Comparison of ENCODE assay signal across 10 mouse cellular contexts in genomic region chr11:49811099-49811541, GRCm38 (mm10). TPM values are rescaled to one million over a fixed set of nuclear protein-coding genes. Genes with fewer than 3 reads are reported as not detected.
A peak's percentile ranks its signal among the peaks of the same experiment; 100 is the strongest.
DNase-seq lines count a peak whose midpoint lies in the region; ATAC-seq lines count a peak whose summit lies in the region.
"Had no signal": no experiment of that assay in that cellular context is flagged by ENCODE, and none has a peak within 500 bp of the region (broad histone marks: within the 10 kb centered on the region; RNA-seq: fewer than 3 reads in every experiment).

No protein-coding gene starts in this region.

- peak; percentile 66 for ATAC-seq in frontal cortex, adult (ENCODE audit: low TSS enrichment)
- peak; percentile 70 for ATAC-seq in liver, embryonic 16.5 days (ENCODE audit: low read depth)

- H3K27me3 ChIP-seq in liver, embryonic 16.5 days (ENCODE audit: control insufficient read depth, insufficient read depth, low read depth, low read length), result no peaks in the 10 kb centered on the region
- H3K27me3 ChIP-seq: midbrain, embryonic 12.5 days had no signal

- H3K4me1 ChIP-seq in liver, embryonic 16.5 days (ENCODE audit: control insufficient read depth, low read depth, low read length), result peaks cover 10% of the 10 kb centered on the region
- H3K4me1 ChIP-seq: midbrain, embryonic 12.5 days had no signal

- H3K9me3 ChIP-seq in liver, embryonic 16.5 days (replicated peaks; ENCODE audit: control insufficient read depth, low read length), result no peaks in the 10 kb centered on the region
- H3K9me3 ChIP-seq: midbrain, embryonic 12.5 days had no signal

- H3K4me2 ChIP-seq in liver, embryonic 16.5 days (ENCODE audit: low read depth, low read length), result no peak overlapping the region
- H3K4me2 ChIP-seq: midbrain, embryonic 12.5 days had no signal

- no peak overlapping the region for H3K4me3 ChIP-seq in liver, embryonic 16.5 days (ENCODE audit: low read depth, low read length)
- H3K4me3 ChIP-seq: midbrain, embryonic 12.5 days had no signal

- WGBS in liver, embryonic 16.5 days (ENCODE audit: insufficient replicate concordance), result 26% methylated on average over 8 of the region's 8 CpGs

- no peak for DNase-seq in frontal cortex, postnatal 10 days (ENCODE audit: low spot score in 2 of 2)
- peak; percentile 59 for DNase-seq in MN1 (ENCODE audit: low spot score)
- peak; percentile 60 to 86 for DNase-seq in heart, adult 18-20 months
- no peak for DNase-seq in thymus, postnatal 10 days (ENCODE audit: low spot score in 2 of 2)
- DNase-seq in spleen, postnatal 4 days (ENCODE audit: low spot score in 2 of 2), result no peak
- no peak for DNase-seq in B cell, adult 2 months
- DNase-seq: kidney, postnatal 4 days had no signal

- H3K27ac ChIP-seq in liver, embryonic 16.5 days (ENCODE audit: low read length), result no peak overlapping the region
- H3K27ac ChIP-seq: midbrain, embryonic 12.5 days had no signal

- no peak overlapping the region for H3K9ac ChIP-seq in liver, embryonic 16.5 days (ENCODE audit: low read depth, low read length)
- H3K9ac ChIP-seq: midbrain, embryonic 12.5 days had no signal

- H3K36me3 ChIP-seq in liver, embryonic 16.5 days (ENCODE audit: control insufficient read depth, insufficient read depth), result no peaks in the 10 kb centered on the region
- H3K36me3 ChIP-seq: midbrain, embryonic 12.5 days had no signal

RNA-seq across cellular contexts. Expression of gene Gfpt2, which starts 17.1 kb away (rescaled TPM):
- 1 to 10 TPM; 8.7 to 9.3 TPM for total RNA-seq in heart, adult 18-20 months (2021)
- polyA plus RNA-seq in liver, embryonic 16.5 days (2015; fragmentation: Nextera tagmentation; extraction: Ambion mirVana), result 0.80 and 0.86 TPM in 2 replicates

RNA-seq across cellular contexts. Expression of gene Mapk9, which starts 35.4 kb away (rescaled TPM):
- 10 to 100 TPM; 42.4 to 45.5 TPM for total RNA-seq in heart, adult 18-20 months (2021)
- 15.1 and 16.0 TPM in 2 replicates for polyA plus RNA-seq in liver, embryonic 16.5 days (2015; fragmentation: Nextera tagmentation; extraction: Ambion mirVana)

Comparison
In these comparisons a context has a peak if more than half of its experiments do, and no peak if none do; other contexts are left out.
1. DNase-seq: peak in MN1 (single experiment) and heart, adult 18-20 months (2 of 2); none in frontal cortex, postnatal 10 days (0 of 2), thymus, postnatal 10 days (0 of 2), spleen, postnatal 4 days (0 of 2) and B cell, adult 2 months (0 of 2).